Mouse (Mus musculus): ENCODE measurements around the gene Mdp1. TPM values are rescaled to one million over a fixed set of nuclear protein-coding genes. Genes with fewer than 3 reads are reported as not detected.
A peak's percentile ranks its signal among the peaks of the same experiment; 100 is the strongest.

Mdp1 gene
- polyA plus RNA-seq, 1 experiment from 2014 or later: 61.0 TPM

- Histone ChIP-seq H3K4me3 (ENCODE audit: low read length) (peak within 1 kb of the TSS; percentile 70), H3K4me1 (ENCODE audit: insufficient read depth, low read length) (peaks cover 12% of the 10 kb centered on the region; the same call in 1 of the 2 replicates), H3K27ac (ENCODE audit: low read length) (peak within 1 kb of the TSS; percentile 90), H3K9me3 (ENCODE audit: low read length) (no peaks in the 10 kb centered on the region), H3K36me3 (ENCODE audit: insufficient read depth, low read length) (peaks cover 37% of the 10 kb centered on the region), H3K4me2 (replicated peaks; ENCODE audit: low read depth, low read length) (peak within 1 kb of the TSS; percentile 78), H3K9ac (replicated peaks; ENCODE audit: low read length) (peak within 1 kb of the TSS; percentile 83), H3K27me3 (ENCODE audit: insufficient read depth, low read length) (no peaks in the 10 kb centered on the region)
- ATAC-seq (ENCODE audit: low FRiP score, low TSS enrichment): peak; percentile 98
- WGBS: under 1% methylated on average over 66 of the region's 66 CpGs
These were observed 21.1 kb upstream of the Mdp1 start, which contains the start of gene Tinf2 for GRCm38 (mm10) chr14:55681160-55682117. TSS of gene Tinf2 (minus strand) at chr14:55681820.

- H3K4me1 ChIP-seq (ENCODE audit: insufficient read depth, low read length): peaks cover 16% of the 10 kb centered on the region
- no peaks in the 10 kb centered on the region for H3K9me3 ChIP-seq (ENCODE audit: low read length)
- peaks cover 51% of the 10 kb centered on the region for H3K36me3 ChIP-seq (ENCODE audit: insufficient read depth, low read length)
- no peak overlapping the region for H3K9ac ChIP-seq (replicated peaks; ENCODE audit: low read length)
- H3K4me3 ChIP-seq (ENCODE audit: low read length): no peak overlapping the region
- ATAC-seq (ENCODE audit: low FRiP score, low TSS enrichment): no peak
- WGBS: 90% methylated on average over 4 of the region's 4 CpGs
- no peaks in the 10 kb centered on the region for H3K27me3 ChIP-seq (ENCODE audit: insufficient read depth, low read length)
- H3K27ac ChIP-seq (ENCODE audit: low read length): no peak overlapping the region
- no peak overlapping the region for H3K4me2 ChIP-seq (replicated peaks; ENCODE audit: low read depth, low read length)
These were observed 17.3 kb upstream of the Mdp1 start for GRCm38 (mm10) chr14:55677615-55678014.

GRCm38 (mm10) chr14:55672741-55673060 is 12.4 kb upstream of the Mdp1 start:
- H3K9me3 ChIP-seq (ENCODE audit: low read length): no peaks in the 10 kb centered on the region
- H3K27me3 ChIP-seq (ENCODE audit: insufficient read depth, low read length): no peaks in the 10 kb centered on the region
- no peak for ATAC-seq (ENCODE audit: low FRiP score, low TSS enrichment)
- peak overlapping the region; percentile 61 for H3K9ac ChIP-seq (replicated peaks; ENCODE audit: low read length)
- H3K4me1 ChIP-seq (ENCODE audit: insufficient read depth, low read length): peaks cover 15% of the 10 kb centered on the region
- peak overlapping the region; percentile 94 for H3K4me3 ChIP-seq (ENCODE audit: low read length)
- H3K27ac ChIP-seq (ENCODE audit: low read length): peak overlapping the region; percentile 13; the same call in 1 of the 2 replicates
- H3K36me3 ChIP-seq (ENCODE audit: insufficient read depth, low read length): peaks cover 32% of the 10 kb centered on the region
- 77% methylated on average over 7 of the region's 7 CpGs for WGBS
- peak overlapping the region; percentile 74 for H3K4me2 ChIP-seq (replicated peaks; ENCODE audit: low read depth, low read length)

- peak within 1 kb of the TSS; percentile 88 for H3K9ac ChIP-seq (replicated peaks; ENCODE audit: low read length)
- peak within 1 kb of the TSS; percentile 74 for H3K4me2 ChIP-seq (replicated peaks; ENCODE audit: low read depth, low read length)
- peaks cover 26% of the 10 kb centered on the region for H3K36me3 ChIP-seq (ENCODE audit: insufficient read depth, low read length)
- H3K27ac ChIP-seq (ENCODE audit: low read length): peak within 1 kb of the TSS; percentile 87
- no peaks in the 10 kb centered on the region for H3K9me3 ChIP-seq (ENCODE audit: low read length)
- peak within 1 kb of the TSS; percentile 94 for H3K4me3 ChIP-seq (ENCODE audit: low read length)
- H3K27me3 ChIP-seq (ENCODE audit: insufficient read depth, low read length): no peaks in the 10 kb centered on the region
- WGBS: under 1% methylated on average over 38 of the region's 38 CpGs
- peak; percentile 99 for ATAC-seq (ENCODE audit: low FRiP score, low TSS enrichment)
- H3K4me1 ChIP-seq (ENCODE audit: insufficient read depth, low read length): peaks cover 15% of the 10 kb centered on the region
These were observed 11.8 kb upstream of the Mdp1 start, which contains the start of the genes Gmpr2 and Nedd8 for GRCm38 (mm10) chr14:55671833-55672740. TSS of gene Gmpr2 (plus strand) at chr14:55671941. TSS of gene Nedd8 (minus strand) at chr14:55672124.

- under 1% methylated on average over 12 of the region's 12 CpGs for WGBS
- Histone ChIP-seq H3K4me2 (replicated peaks; ENCODE audit: low read depth, low read length) (peak overlapping the region; percentile 74), H3K36me3 (ENCODE audit: insufficient read depth, low read length) (peaks cover 23% of the 10 kb centered on the region), H3K4me3 (ENCODE audit: low read length) (peak overlapping the region; percentile 94), H3K4me1 (ENCODE audit: insufficient read depth, low read length) (peaks cover 15% of the 10 kb centered on the region), H3K27ac (ENCODE audit: low read length) (peak overlapping the region; percentile 87), H3K27me3 (ENCODE audit: insufficient read depth, low read length) (no peaks in the 10 kb centered on the region), H3K9me3 (ENCODE audit: low read length) (no peaks in the 10 kb centered on the region), H3K9ac (replicated peaks; ENCODE audit: low read length) (peak overlapping the region; percentile 88)
- peak; percentile 68 for ATAC-seq (ENCODE audit: low FRiP score, low TSS enrichment)
These were observed 11.2 kb upstream of the Mdp1 start for GRCm38 (mm10) chr14:55671486-55671832.

- 45% methylated on average over 2 of the region's 2 CpGs for WGBS
- Histone ChIP-seq H3K36me3 (ENCODE audit: insufficient read depth, low read length) (peaks cover 20% of the 10 kb centered on the region), H3K4me1 (ENCODE audit: insufficient read depth, low read length) (peaks cover 10% of the 10 kb centered on the region; the same call in 1 of the 2 replicates), H3K27ac (ENCODE audit: low read length) (no peak overlapping the region; the same call in 1 of the 2 replicates), H3K27me3 (ENCODE audit: insufficient read depth, low read length) (no peaks in the 10 kb centered on the region), H3K4me3 (ENCODE audit: low read length) (peak overlapping the region; percentile 84), H3K9ac (replicated peaks; ENCODE audit: low read length) (no peak overlapping the region), H3K4me2 (replicated peaks; ENCODE audit: low read depth, low read length) (peak overlapping the region; percentile 60; the same call in 1 of the 2 replicates), H3K9me3 (ENCODE audit: low read length) (no peaks in the 10 kb centered on the region)
- peak; percentile 20; the same call in 1 of the 2 replicates for ATAC-seq (ENCODE audit: low FRiP score, low TSS enrichment)
These were observed 328 bp upstream of the Mdp1 start for GRCm38 (mm10) chr14:55660636-55661035.

GRCm38 (mm10) chr14:55658011-55658410 is 2.3 kb downstream of the Mdp1 start:
- ATAC-seq (ENCODE audit: low FRiP score, low TSS enrichment): no peak
- H3K4me3 ChIP-seq (ENCODE audit: low read length): no peak overlapping the region
- peaks cover 10% of the 10 kb centered on the region for H3K36me3 ChIP-seq (ENCODE audit: insufficient read depth, low read length)
- no peaks in the 10 kb centered on the region for H3K9me3 ChIP-seq (ENCODE audit: low read length)
- H3K27me3 ChIP-seq (ENCODE audit: insufficient read depth, low read length): no peaks in the 10 kb centered on the region
- H3K4me1 ChIP-seq (ENCODE audit: insufficient read depth, low read length): peaks cover 10% of the 10 kb centered on the region; the same call in 1 of the 2 replicates
- 79% methylated on average over 5 of the region's 5 CpGs for WGBS
- no peak overlapping the region for H3K27ac ChIP-seq (ENCODE audit: low read length)
- no peak overlapping the region for H3K9ac ChIP-seq (replicated peaks; ENCODE audit: low read length)
- no peak overlapping the region for H3K4me2 ChIP-seq (replicated peaks; ENCODE audit: low read depth, low read length)

GRCm38 (mm10) chr14:55656935-55657334 is 3.4 kb downstream of the Mdp1 start:
- Histone ChIP-seq H3K27me3 (ENCODE audit: insufficient read depth, low read length) (no peaks in the 10 kb centered on the region), H3K9ac (replicated peaks; ENCODE audit: low read length) (no peak overlapping the region), H3K4me3 (ENCODE audit: low read length) (no peak overlapping the region), H3K4me2 (replicated peaks; ENCODE audit: low read depth, low read length) (no peak overlapping the region), H3K4me1 (ENCODE audit: insufficient read depth, low read length) (peaks cover 10% of the 10 kb centered on the region; the same call in 1 of the 2 replicates), H3K9me3 (ENCODE audit: low read length) (no peaks in the 10 kb centered on the region), H3K36me3 (ENCODE audit: insufficient read depth, low read length) (peaks cover 5% of the 10 kb centered on the region; the same call in 1 of the 2 replicates), H3K27ac (ENCODE audit: low read length) (no peak overlapping the region)
- WGBS: 88% methylated on average over 3 of the region's 3 CpGs
- no peak for ATAC-seq (ENCODE audit: low FRiP score, low TSS enrichment)

- Histone ChIP-seq H3K4me3 (ENCODE audit: low read length) (no peak overlapping the region), H3K36me3 (ENCODE audit: insufficient read depth, low read length) (no peaks in the 10 kb centered on the region), H3K4me1 (ENCODE audit: insufficient read depth, low read length) (no peaks in the 10 kb centered on the region), H3K27me3 (ENCODE audit: insufficient read depth, low read length) (no peaks in the 10 kb centered on the region), H3K4me2 (replicated peaks; ENCODE audit: low read depth, low read length) (no peak overlapping the region), H3K27ac (ENCODE audit: low read length) (no peak overlapping the region), H3K9ac (replicated peaks; ENCODE audit: low read length) (no peak overlapping the region), H3K9me3 (ENCODE audit: low read length) (no peaks in the 10 kb centered on the region)
- ATAC-seq (ENCODE audit: low FRiP score, low TSS enrichment): no peak
- WGBS: 90% methylated on average over 7 of the region's 7 CpGs
These were observed 8.8 kb downstream of the Mdp1 start for GRCm38 (mm10) chr14:55651528-55651927.
